Mouse (Mus musculus): ENCODE measurements around the gene Nsg1. TPM values are rescaled to one million over a fixed set of nuclear protein-coding genes. Genes with fewer than 3 reads are reported as not detected.

The Nsg1 gene
- polyA plus RNA-seq, 1 experiment from 2014 or later = 23.4 TPM

DNA sequence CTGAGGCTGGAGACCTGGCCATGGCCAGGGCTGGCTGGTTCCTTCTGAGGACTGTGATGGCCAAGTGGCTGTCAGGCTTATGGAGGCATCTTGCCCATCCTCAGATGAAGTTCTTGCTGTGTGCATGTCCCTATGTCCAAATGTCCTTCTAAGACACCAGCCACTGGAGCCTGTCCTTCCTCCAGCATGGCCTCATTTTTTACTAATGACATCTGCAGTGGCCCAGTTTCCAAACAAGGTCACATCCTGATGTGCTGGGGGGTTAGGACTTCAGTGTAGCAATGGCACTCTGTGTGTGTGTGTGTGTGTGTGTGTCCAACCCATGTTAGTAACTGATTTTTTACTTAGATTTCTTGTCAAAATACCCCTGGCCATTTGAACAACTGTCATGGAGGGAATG lies 36.2 kb upstream of the Nsg1 start:
- DNase-seq (ENCODE audit: low spot score) (no peak), ATAC-seq (ENCODE audit: low FRiP score, low TSS enrichment) (no peak)
- H3K27me3 ChIP-seq (ENCODE audit: control insufficient read depth, insufficient read depth, low read length) = no peaks in the 10 kb centered on the region
- H3K4me1 ChIP-seq (replicated peaks; ENCODE audit: control insufficient read depth, insufficient read depth) = no peaks in the 10 kb centered on the region
- no peak overlapping the region for H3K4me3 ChIP-seq (ENCODE audit: low read depth, low read length)
- no peak overlapping the region for H3K9ac ChIP-seq (ENCODE audit: low read length)
- H3K36me3 ChIP-seq (ENCODE audit: control insufficient read depth, insufficient read depth, low read length) = peaks cover 4% of the 10 kb centered on the region
- H3K9me3 ChIP-seq (ENCODE audit: control insufficient read depth, low read length) = no peaks in the 10 kb centered on the region
- no peak for TF ChIP-seq EP300 (optimal IDR thresholded peaks at IDR 0.05)
- H3K27ac ChIP-seq (replicated peaks) = no peak overlapping the region
- no peak overlapping the region for H3K4me2 ChIP-seq (replicated peaks; ENCODE audit: low read depth)

DNA sequence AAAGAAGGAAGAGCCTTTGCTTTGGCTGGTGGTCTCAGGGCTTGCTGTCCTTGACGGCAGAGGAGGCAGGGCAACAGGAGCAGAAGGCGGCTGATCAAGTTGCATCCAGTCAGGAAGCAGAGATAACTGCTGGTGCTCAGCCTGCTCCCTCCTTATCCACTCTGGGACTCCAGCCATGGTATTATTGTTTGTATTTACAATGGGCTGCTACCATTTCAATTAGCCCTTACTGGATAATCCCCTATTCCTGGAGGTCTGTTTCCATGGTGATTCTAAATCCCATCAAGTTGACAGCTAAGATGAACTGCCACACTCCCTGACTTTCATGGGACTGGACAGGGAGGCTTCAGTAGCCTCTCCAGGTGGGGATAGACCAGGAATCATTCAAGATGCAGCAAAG lies 35.2 kb upstream of the Nsg1 start:
- whole genome bisulfite sequencing = 28% methylated on average over 2 of the region's 2 CpGs
- Histone ChIP-seq H3K27me3 (ENCODE audit: control insufficient read depth, insufficient read depth, low read length) (no peaks in the 10 kb centered on the region), H3K4me1 (replicated peaks; ENCODE audit: control insufficient read depth, insufficient read depth) (no peaks in the 10 kb centered on the region), H3K4me2 (replicated peaks; ENCODE audit: low read depth) (no peak overlapping the region), H3K9ac (ENCODE audit: low read length) (no peak overlapping the region), H3K27ac (replicated peaks) (no peak overlapping the region), H3K36me3 (ENCODE audit: control insufficient read depth, insufficient read depth, low read length) (no peaks in the 10 kb centered on the region), H3K4me3 (ENCODE audit: low read depth, low read length) (no peak overlapping the region), H3K9me3 (ENCODE audit: control insufficient read depth, low read length) (no peaks in the 10 kb centered on the region)
- TF ChIP-seq EP300 (optimal IDR thresholded peaks at IDR 0.05) = no peak
- no peak for TF ChIP-seq CTCF (IDR thresholded peaks at IDR 0.05; ENCODE audit: low read depth)
- ATAC-seq (ENCODE audit: low FRiP score, low TSS enrichment) (no peak), DNase-seq (ENCODE audit: low spot score) (no peak)

DNA sequence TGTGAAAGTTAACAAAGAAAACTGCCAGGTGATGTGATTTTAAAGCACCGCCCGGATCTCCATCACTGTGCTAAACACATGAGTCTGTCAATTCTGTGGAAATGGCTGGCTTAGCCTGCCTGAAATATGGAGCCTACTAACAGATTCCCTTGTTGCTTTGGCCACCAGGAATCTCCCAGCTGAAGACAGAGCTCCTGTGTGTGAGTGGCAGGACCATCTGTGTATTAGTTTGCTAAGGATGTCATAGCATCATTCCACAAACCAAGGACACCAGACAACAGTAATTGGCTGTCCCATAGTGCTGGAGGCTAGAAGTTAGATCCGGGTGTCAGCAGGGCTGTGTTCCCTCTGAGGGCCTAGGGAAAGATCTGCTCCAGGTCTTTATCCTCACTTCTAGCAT lies 31.2 kb upstream of the Nsg1 start:
- no peak overlapping the region for H3K27ac ChIP-seq (replicated peaks)
- no peak for DNase-seq (ENCODE audit: low spot score)
- ATAC-seq (ENCODE audit: low FRiP score, low TSS enrichment) = no peak
- H3K4me2 ChIP-seq (replicated peaks; ENCODE audit: low read depth) = no peak overlapping the region
- TF ChIP-seq EP300 (optimal IDR thresholded peaks at IDR 0.05) = no peak
- TF ChIP-seq CTCF (IDR thresholded peaks at IDR 0.05; ENCODE audit: low read depth) = no peak
- H3K4me1 ChIP-seq (replicated peaks; ENCODE audit: control insufficient read depth, insufficient read depth) = no peaks in the 10 kb centered on the region
- WGBS = 88% methylated on average over 3 of the region's 3 CpGs
- no peak overlapping the region for H3K9ac ChIP-seq (ENCODE audit: low read length)
- H3K4me3 ChIP-seq (ENCODE audit: low read depth, low read length) = no peak overlapping the region
- H3K9me3 ChIP-seq (ENCODE audit: control insufficient read depth, low read length) = no peaks in the 10 kb centered on the region
- no peaks in the 10 kb centered on the region for H3K36me3 ChIP-seq (ENCODE audit: control insufficient read depth, insufficient read depth, low read length)
- H3K27me3 ChIP-seq (ENCODE audit: control insufficient read depth, insufficient read depth, low read length) = no peaks in the 10 kb centered on the region

DNA sequence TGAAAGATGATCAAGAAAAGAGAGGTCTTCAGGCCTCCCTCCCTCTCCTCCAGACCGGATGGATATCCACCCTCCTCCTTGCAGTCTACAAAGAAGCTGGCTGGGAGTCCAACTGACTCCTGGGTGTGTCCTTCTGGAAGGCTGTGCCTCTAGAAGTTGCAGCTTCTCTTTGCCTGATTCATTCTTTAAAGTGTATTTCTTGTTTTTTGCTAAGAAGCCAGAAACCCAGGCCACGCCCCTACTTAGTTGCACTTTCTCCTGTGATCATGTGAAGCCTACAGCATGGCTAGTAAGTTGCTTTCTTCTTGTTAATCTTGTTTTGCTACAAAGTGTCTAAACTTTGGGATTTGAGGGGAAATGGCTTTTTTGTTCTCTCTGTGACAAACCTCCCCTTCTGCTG lies 27.3 kb upstream of the Nsg1 start:
- TF ChIP-seq CTCF (IDR thresholded peaks at IDR 0.05; ENCODE audit: low read depth) (no peak), EP300 (optimal IDR thresholded peaks at IDR 0.05) (no peak)
- Histone ChIP-seq H3K4me1 (replicated peaks; ENCODE audit: control insufficient read depth, insufficient read depth) (no peaks in the 10 kb centered on the region), H3K9ac (ENCODE audit: low read length) (no peak overlapping the region), H3K9me3 (ENCODE audit: control insufficient read depth, low read length) (no peaks in the 10 kb centered on the region), H3K4me2 (replicated peaks; ENCODE audit: low read depth) (no peak overlapping the region), H3K27ac (replicated peaks) (no peak overlapping the region), H3K27me3 (ENCODE audit: control insufficient read depth, insufficient read depth, low read length) (no peaks in the 10 kb centered on the region), H3K4me3 (ENCODE audit: low read depth, low read length) (no peak overlapping the region), H3K36me3 (ENCODE audit: control insufficient read depth, insufficient read depth, low read length) (no peaks in the 10 kb centered on the region)
- no peak for ATAC-seq (ENCODE audit: low FRiP score, low TSS enrichment)
- 81% methylated on average over 2 of the region's 2 CpGs for WGBS
- no peak for DNase-seq (ENCODE audit: low spot score)

DNA sequence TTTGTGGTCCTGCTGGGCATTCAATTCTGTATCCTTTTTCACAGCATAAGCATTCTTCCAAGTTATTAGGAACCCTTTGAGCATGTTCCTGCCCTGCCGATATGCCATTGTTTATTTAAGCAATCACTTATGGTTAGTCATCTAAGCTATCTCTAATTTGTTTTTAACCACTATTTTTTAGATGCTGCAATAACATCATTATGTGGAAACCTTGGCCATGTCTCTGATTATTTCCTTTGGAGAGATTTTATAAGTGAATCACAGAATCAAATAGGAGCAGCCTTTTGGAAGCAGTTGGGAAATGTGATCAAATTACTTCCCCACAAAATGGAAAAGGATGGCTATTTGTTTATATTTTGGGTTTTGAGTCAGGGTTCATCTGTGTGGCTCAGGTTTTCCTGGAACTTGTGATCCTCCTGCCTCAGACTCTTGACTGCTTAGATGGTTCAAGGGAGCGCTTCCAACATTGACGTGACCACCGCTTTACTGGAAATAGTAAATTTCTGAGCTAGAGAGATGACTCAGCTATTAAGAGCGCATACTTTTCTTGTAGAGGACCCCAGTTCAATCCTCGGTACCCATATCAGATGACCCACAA lies 25.1 kb upstream of the Nsg1 start:
- ATAC-seq (ENCODE audit: low FRiP score, low TSS enrichment) (no peak), DNase-seq (ENCODE audit: low spot score) (no peak)
- H3K27ac ChIP-seq (replicated peaks) = no peak overlapping the region
- no peaks in the 10 kb centered on the region for H3K9me3 ChIP-seq (ENCODE audit: control insufficient read depth, low read length)
- no peaks in the 10 kb centered on the region for H3K36me3 ChIP-seq (ENCODE audit: control insufficient read depth, insufficient read depth, low read length)
- no peaks in the 10 kb centered on the region for H3K27me3 ChIP-seq (ENCODE audit: control insufficient read depth, insufficient read depth, low read length)
- H3K4me1 ChIP-seq (replicated peaks; ENCODE audit: control insufficient read depth, insufficient read depth) = no peaks in the 10 kb centered on the region
- H3K4me2 ChIP-seq (replicated peaks; ENCODE audit: low read depth) = no peak overlapping the region
- 75% methylated on average over 6 of the region's 6 CpGs for WGBS
- TF ChIP-seq CTCF (IDR thresholded peaks at IDR 0.05; ENCODE audit: low read depth) (no peak), EP300 (optimal IDR thresholded peaks at IDR 0.05) (no peak)
- H3K4me3 ChIP-seq (ENCODE audit: low read depth, low read length) = no peak overlapping the region
- H3K9ac ChIP-seq (ENCODE audit: low read length) = no peak overlapping the region

DNA sequence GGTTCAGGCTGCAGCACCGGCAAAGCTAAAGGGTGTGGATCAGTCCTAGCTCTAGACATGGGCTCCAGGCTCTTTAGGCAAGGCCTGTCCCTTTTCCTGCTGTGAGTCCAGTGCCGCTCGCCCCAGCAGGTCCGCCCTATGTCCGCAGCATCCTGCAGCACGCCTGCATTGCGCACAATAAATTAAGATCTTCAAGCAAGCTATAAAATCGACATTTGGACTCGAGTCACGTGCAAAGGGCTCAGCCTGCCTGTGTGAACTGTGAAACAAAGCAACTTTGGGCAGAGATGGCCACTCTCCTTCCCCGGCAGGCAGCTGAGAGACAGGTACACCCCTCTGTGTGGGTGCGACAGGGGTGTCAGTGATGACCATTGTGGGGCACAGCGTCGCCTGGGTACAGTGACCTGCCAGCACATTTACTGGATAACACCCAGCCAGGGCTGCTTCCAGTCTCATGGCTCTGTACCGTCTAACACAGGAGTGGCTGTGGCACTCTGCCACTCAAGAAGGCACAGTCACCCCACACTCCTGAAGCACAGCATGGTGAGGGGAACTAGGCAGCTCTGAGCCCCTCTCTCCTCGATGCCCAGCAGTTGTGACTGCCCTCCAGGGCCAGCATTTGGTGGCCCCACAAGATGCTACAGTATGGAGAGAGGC lies 14.7 kb upstream of the Nsg1 start:
- Histone ChIP-seq H3K27ac (replicated peaks) (no peak overlapping the region), H3K4me2 (replicated peaks; ENCODE audit: low read depth) (no peak overlapping the region), H3K36me3 (ENCODE audit: control insufficient read depth, insufficient read depth, low read length) (no peaks in the 10 kb centered on the region), H3K9me3 (ENCODE audit: control insufficient read depth, low read length) (no peaks in the 10 kb centered on the region), H3K4me1 (replicated peaks; ENCODE audit: control insufficient read depth, insufficient read depth) (no peaks in the 10 kb centered on the region), H3K27me3 (ENCODE audit: control insufficient read depth, insufficient read depth, low read length) (no peaks in the 10 kb centered on the region), H3K9ac (ENCODE audit: low read length) (no peak overlapping the region), H3K4me3 (ENCODE audit: low read depth, low read length) (no peak overlapping the region)
- 79% methylated on average over 16 of the region's 16 CpGs for WGBS
- TF ChIP-seq EP300 (optimal IDR thresholded peaks at IDR 0.05) = no peak
- no peak for TF ChIP-seq CTCF (IDR thresholded peaks at IDR 0.05; ENCODE audit: low read depth)
- ATAC-seq (ENCODE audit: low FRiP score, low TSS enrichment) (no peak), DNase-seq (ENCODE audit: low spot score) (no peak)

All from stomach, postnatal 0 days (tissue).